Mouse (Mus musculus): Measurements from ENCODE around the gene Map3k12. TPM values are rescaled to one million over a fixed set of nuclear protein-coding genes. Genes with fewer than 3 reads are reported as not detected.

Map3k12 gene
- total RNA-seq, 2 experiments from 2014 or later: 1.3 to 1.6 TPM

GRCm38 (mm10) chr15:102532106-102532900, 15.4 kb upstream of the Map3k12 start:
- DNase-seq: no peak
- intact Hi-C loops (cut with DNase I): no loop called here
- no peak overlapping the region for H3K4me3 ChIP-seq
- TF ChIP-seq CTCF (IDR thresholded peaks at IDR 0.05): no peak
- H3K27ac ChIP-seq: no peak overlapping the region

- no peak for TF ChIP-seq CTCF (IDR thresholded peaks at IDR 0.05)
- no peak overlapping the region for H3K27ac ChIP-seq
Observed at GRCm38 (mm10) chr15:102531586-102531985, 14.7 kb upstream of the Map3k12 start.

GRCm38 (mm10) chr15:102530566-102530965, 13.7 kb upstream of the Map3k12 start:
- TF ChIP-seq CTCF (IDR thresholded peaks at IDR 0.05): no peak
- intact Hi-C loops (cut with DNase I): no loop called here
- DNase-seq: no peak
- H3K4me3 ChIP-seq: no peak overlapping the region
- no peak overlapping the region for H3K27ac ChIP-seq

More at GRCm38 (mm10) chr15:102531586-102531985, 14.7 kb upstream of the Map3k12 start:
- no peak overlapping the region for H3K4me3 ChIP-seq
- intact Hi-C loops (cut with DNase I): no loop called here
- DNase-seq: no peak

- DNase-seq: no peak
- H3K4me3 ChIP-seq: no peak overlapping the region
- intact Hi-C loops (cut with DNase I): no loop called here
- TF ChIP-seq CTCF (IDR thresholded peaks at IDR 0.05): no peak
- H3K27ac ChIP-seq: no peak overlapping the region
Observed at GRCm38 (mm10) chr15:102528396-102528795, 11.5 kb upstream of the Map3k12 start.

- H3K27ac ChIP-seq: no peak overlapping the region
- no peak for DNase-seq
- TF ChIP-seq CTCF (IDR thresholded peaks at IDR 0.05): peak; percentile 53
- no peak overlapping the region for H3K4me3 ChIP-seq
- intact Hi-C loops (cut with DNase I): no loop called here
Observed at GRCm38 (mm10) chr15:102527936-102528335, 11.1 kb upstream of the Map3k12 start.

- H3K4me3 ChIP-seq: no peak overlapping the region
- no peak for TF ChIP-seq CTCF (IDR thresholded peaks at IDR 0.05)
- intact Hi-C loops (cut with DNase I): no loop called here
- no peak overlapping the region for H3K27ac ChIP-seq
- DNase-seq: no peak
Observed at GRCm38 (mm10) chr15:102526111-102527002, 9.5 kb upstream of the Map3k12 start.

- peak; percentile 77 for DNase-seq
- intact Hi-C loops (cut with DNase I): loop anchor here (2.0 kb wide), 2 partner anchors 60 to 144 kb away; no protein-coding TSS in a partner anchor
- TF ChIP-seq CTCF (IDR thresholded peaks at IDR 0.05): peak; percentile 100
- H3K4me3 ChIP-seq: no peak within 1 kb of the TSS
- H3K27ac ChIP-seq: no peak within 1 kb of the TSS
Observed at GRCm38 (mm10) chr15:102524892-102525485, 8.1 kb upstream of the Map3k12 start, which contains the start of gene Npff. Npff (minus strand) TSS chr15:102524942.

- intact Hi-C loops (cut with DNase I): no loop called here
- DNase-seq: no peak
- Histone ChIP-seq H3K4me3 (no peak overlapping the region), H3K27ac (no peak overlapping the region)
- TF ChIP-seq CTCF (IDR thresholded peaks at IDR 0.05): no peak
Observed at GRCm38 (mm10) chr15:102521480-102521879, 4.6 kb upstream of the Map3k12 start.

- H3K4me3 ChIP-seq: no peak overlapping the region
- DNase-seq: no peak
- intact Hi-C loops (cut with DNase I): no loop called here
- TF ChIP-seq CTCF (IDR thresholded peaks at IDR 0.05): no peak
- H3K27ac ChIP-seq: 0 out of 2 replicates have a peak overlapping the region, but pooled peaks have one; percentile 24
Observed at GRCm38 (mm10) chr15:102520416-102520815, 3.6 kb upstream of the Map3k12 start.

- TF ChIP-seq CTCF (IDR thresholded peaks at IDR 0.05): no peak
- intact Hi-C loops (cut with DNase I): loop anchor here (5.0 kb wide), 1 partner anchor 47 kb away; the partner anchor contains the start of gene Pcbp2
- Histone ChIP-seq H3K4me3 (peak overlapping the region; percentile 84), H3K27ac (peak overlapping the region; percentile 99)
- DNase-seq: no peak
Observed at GRCm38 (mm10) chr15:102519211-102520141, 2.6 kb upstream of the Map3k12 start.

GRCm38 (mm10) chr15:102518859-102519201, 2.0 kb upstream of the Map3k12 start:
- H3K27ac ChIP-seq: peak overlapping the region; percentile 99
- intact Hi-C loops (cut with DNase I): loop anchor here (5.0 kb wide), 1 partner anchor 47 kb away; the partner anchor contains the start of gene Pcbp2
- no peak for TF ChIP-seq CTCF (IDR thresholded peaks at IDR 0.05)
- DNase-seq: no peak
- H3K4me3 ChIP-seq: peak overlapping the region; percentile 84
